Mouse (Mus musculus): Measurements from ENCODE around the gene Ascc3.
A peak's percentile ranks its signal among the peaks of the same experiment; 100 is the strongest.

Gene Ascc3

GRCm38 (mm10) chr10:50895091-50895790 lies 302.8 kb downstream of the Ascc3 start:
- no peak for DNase-seq (ENCODE audit: low spot score)

- no peak for DNase-seq (ENCODE audit: low spot score)
Measured at GRCm38 (mm10) chr10:50895881-50896766, 303.7 kb downstream of the Ascc3 start.

- no peak for DNase-seq (ENCODE audit: low spot score)
Measured at GRCm38 (mm10) chr10:50896767-50897390, 304.4 kb downstream of the Ascc3 start.

DNA sequence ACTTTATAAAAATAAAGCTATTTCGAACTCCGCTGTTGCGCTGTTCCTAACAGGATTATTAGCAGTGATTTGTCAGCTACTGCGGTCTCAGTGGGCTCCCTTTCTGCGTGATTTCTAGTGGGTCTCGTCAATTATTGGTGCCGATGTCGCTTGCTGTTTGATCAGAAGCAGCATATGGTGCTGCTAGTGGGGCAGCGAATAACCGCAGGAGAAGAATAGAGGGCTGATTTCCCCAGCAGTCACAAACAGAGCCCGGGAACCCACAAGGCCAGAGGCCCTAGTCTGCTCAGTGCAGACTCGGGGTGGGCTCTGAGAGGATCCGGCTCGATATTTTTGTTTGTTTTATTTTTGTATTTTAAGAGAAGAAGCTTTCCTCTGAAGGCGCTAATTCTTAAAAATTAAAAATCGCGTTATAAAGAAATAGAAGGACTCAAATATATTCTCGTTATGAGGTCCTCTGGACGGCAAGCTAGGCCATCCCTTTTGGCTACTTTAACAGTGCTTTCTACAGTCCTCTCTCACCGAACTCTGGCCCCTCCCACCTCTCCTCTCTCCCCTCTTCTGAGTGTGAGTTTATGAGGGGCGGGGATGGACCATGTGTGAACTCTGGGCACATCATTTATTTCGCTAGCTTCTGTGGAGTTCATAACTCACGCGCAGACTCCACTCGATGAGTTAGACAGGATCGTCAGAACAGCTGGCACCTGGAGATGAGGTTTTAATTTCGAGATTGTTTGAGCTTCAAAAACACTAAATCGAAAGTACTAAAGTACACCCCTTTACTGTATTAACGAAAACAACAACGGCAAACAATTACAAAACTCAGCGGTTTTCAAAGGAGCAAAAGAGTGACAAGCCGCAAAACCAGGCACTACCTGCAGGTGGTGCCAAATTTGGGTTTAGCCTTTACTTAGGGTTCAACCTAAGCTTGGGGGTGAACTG lies 305.3 kb downstream of the Ascc3 start:
- DNase-seq (ENCODE audit: low spot score), result peak; percentile 2

DNA sequence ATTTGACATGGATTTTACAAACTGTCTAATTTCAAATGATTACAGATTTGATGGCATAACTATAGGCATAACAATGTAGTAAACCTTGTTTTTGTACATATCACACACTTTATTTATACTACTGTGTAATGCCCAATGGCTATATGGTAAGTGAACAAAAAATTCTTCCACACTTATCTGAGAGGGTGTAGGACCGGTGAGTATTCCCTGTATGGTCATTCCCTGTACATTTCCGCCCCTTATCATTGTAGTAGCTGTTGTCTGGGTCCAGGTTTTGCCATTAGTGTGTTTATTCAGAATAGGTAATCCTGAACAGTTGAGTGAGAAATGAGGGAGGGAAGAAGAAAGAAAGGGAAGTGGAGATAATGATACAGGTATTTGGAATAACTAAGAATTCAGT lies 306.2 kb downstream of the Ascc3 start:
- DNase-seq (ENCODE audit: low spot score), result no peak

DNA sequence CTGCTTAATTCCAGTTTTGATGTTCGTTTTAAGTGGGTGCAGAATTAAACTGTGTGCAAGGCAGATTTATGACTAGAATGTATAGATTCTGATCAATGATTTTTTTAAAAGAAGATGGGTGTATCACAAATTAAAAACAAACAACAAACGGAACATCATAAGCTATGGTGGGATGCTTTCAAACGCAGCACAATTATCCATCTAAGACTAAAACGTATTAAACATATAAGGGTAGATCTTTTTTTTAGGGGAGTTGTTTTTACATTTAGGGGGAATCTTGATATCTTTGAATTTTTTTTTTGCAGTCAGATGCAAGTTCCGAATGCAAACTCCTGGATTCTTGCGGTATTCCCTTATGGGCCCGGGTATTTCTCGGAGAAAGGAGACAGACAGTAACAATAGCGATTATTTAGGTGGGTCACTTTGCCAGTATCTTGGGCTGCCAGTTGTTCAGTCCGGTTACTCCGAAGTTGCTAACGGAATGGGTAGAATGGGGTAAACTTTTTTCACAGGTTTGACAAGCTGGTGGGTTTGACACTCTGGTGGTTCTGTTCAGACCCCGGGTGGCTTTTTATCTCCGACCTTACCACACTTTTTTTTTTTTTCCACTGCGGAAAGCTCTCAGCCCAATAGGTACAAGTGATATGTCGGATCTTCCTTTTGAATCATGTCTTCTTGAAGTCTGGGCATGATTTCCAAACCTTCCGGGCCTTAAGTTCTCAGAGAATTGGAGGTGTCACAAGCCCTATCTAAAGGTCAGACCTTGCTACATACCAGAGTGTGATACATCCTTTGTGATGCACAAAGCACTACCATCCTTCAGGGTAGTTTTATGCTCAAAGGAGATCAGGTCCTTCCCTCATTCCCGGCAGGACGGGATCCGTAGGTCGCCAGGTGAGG lies 307.6 kb downstream of the Ascc3 start:
- no peak for DNase-seq (ENCODE audit: low spot score)

Measured in adipocyte (in vitro differentiated cells).